Mouse (Mus musculus) lung, postnatal 0 days (tissue): ENCODE measurements around the gene Kat6b. TPM values are rescaled to one million over a fixed set of nuclear protein-coding genes. Genes with fewer than 3 reads are reported as not detected.

ENCODE experiments used
- ATAC-seq: fragments of 200-750 bp; cut with Nextera tagmentation; 2 replicates; pipeline ENCODE4 v1.8.0; 2017; ENCODE audit warnings: moderate library complexity
- DNase-seq: peaks from one replicate; pipeline ENCODE4 v3.0.0-alpha.2; 2016; ENCODE audit warnings: low spot score
- H3K27ac ChIP-seq: fragments of 300-500 bp; sonication (generic); 2 replicates; pipeline ENCODE4 v1.5.1; 2014; ENCODE audit warnings: antibody characterized with exemption, mild to moderate bottlenecking, low read length, mixed read lengths
- H3K27me3 ChIP-seq: fragments of 300-500 bp; sonication (generic); replicated peaks from 2 replicates; pipeline ENCODE4 v1.6.1; 2014; ENCODE audit warnings: low read length, mixed read lengths; ENCODE audit not compliant: insufficient read depth
- H3K36me3 ChIP-seq: fragments of 300-500 bp; sonication (generic); 2 replicates; pipeline ENCODE4 v1.6.1; 2014; ENCODE audit warnings: low read length, mixed read lengths; ENCODE audit not compliant: insufficient read depth
- H3K4me1 ChIP-seq: fragments of 300-500 bp; sonication (generic); 2 replicates; pipeline ENCODE4 v1.6.1; 2014; ENCODE audit warnings: antibody characterized with exemption, low read depth, low read length, mixed read lengths; ENCODE audit not compliant: insufficient read depth
- H3K4me2 ChIP-seq: fragments of 300-500 bp; sonication (generic); replicated peaks from 2 replicates; pipeline ENCODE4 v1.6.1; 2014; ENCODE audit warnings: low read depth, mild to moderate bottlenecking, low read length, moderate library complexity, mixed read lengths
- H3K4me3 ChIP-seq: fragments of 300-500 bp; sonication (generic); 2 replicates; pipeline ENCODE4 v1.5.1; 2014; ENCODE audit warnings: low read depth, low read length
- H3K9ac ChIP-seq: fragments of 300-500 bp; sonication (generic); replicated peaks from 2 replicates; pipeline ENCODE4 v1.6.1; 2014; ENCODE audit warnings: low read depth, mild to moderate bottlenecking
- H3K9me3 ChIP-seq: fragments of 300-500 bp; sonication (generic); 2 replicates; pipeline ENCODE4 v1.6.1; 2016; ENCODE audit warnings: low read length, mixed read lengths
- CTCF ChIP-seq: IDR thresholded peaks from 2 replicates; pipeline ENCODE4 v1.5.1; 2016; ENCODE audit warnings: antibody characterized with exemption, mild to moderate bottlenecking
- EP300 ChIP-seq: IDR thresholded peaks from 2 replicates; pipeline ENCODE4 v1.6.1; 2016; ENCODE audit warnings: antibody characterized with exemption, mild to moderate bottlenecking, control low read depth
- WGBS: fragments of 180-500 bp; shearing (Covaris S2); extraction: QIAGEN DNeasy Blood & Tissue Kit; methylation state at CpG from one replicate; pipeline ENCODE4 v1.1.7; 2014; 5-methylcytosine and 5-hydroxymethylcytosine counted together
- polyA plus RNA-seq: library from polyadenylated mRNA; unstranded; fragments of >200 nt; fragmentation: Nextera tagmentation; extraction: Ambion mirVana; gene quantifications from 2 replicates; pipeline ENCODE4 v1.2.1, GENCODE M21; 2015

Gene Kat6b
- polyA plus RNA-seq, 1 experiment from 2014 or later, result 5.3 TPM

DNA sequence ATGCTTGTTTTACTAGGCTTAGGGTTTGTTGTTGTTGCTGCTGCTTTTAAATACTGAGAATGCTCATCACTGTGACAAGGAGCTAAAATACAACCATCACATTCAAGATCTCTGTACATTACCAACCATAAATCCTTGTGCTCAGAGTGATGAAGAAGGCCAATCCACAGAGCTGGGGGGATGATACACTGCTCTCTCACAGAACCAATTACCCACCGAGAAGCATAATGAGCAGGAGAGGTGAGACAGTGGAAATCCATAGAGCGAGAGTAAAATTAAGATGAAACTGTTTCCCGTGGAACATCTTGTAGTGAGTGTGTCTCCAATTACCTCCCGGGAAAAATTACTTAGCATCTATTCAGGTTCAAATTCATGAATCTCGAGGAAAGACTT is 118.9 kb downstream of the Kat6b start:
- DNase-seq (no peak), ATAC-seq (no peak)
- TF ChIP-seq EP300, result no peak
- no peaks in the 10 kb centered on the region for H3K9me3 ChIP-seq
- no peak overlapping the region for H3K27ac ChIP-seq
- H3K36me3 ChIP-seq, result no peaks in the 10 kb centered on the region
- no peaks in the 10 kb centered on the region for H3K4me1 ChIP-seq
- WGBS, result 84% methylated on average over 5 of the region's 5 CpGs
- no peaks in the 10 kb centered on the region for H3K27me3 ChIP-seq
- no peak overlapping the region for H3K4me2 ChIP-seq
- no peak overlapping the region for H3K4me3 ChIP-seq
- no peak overlapping the region for H3K9ac ChIP-seq

DNA sequence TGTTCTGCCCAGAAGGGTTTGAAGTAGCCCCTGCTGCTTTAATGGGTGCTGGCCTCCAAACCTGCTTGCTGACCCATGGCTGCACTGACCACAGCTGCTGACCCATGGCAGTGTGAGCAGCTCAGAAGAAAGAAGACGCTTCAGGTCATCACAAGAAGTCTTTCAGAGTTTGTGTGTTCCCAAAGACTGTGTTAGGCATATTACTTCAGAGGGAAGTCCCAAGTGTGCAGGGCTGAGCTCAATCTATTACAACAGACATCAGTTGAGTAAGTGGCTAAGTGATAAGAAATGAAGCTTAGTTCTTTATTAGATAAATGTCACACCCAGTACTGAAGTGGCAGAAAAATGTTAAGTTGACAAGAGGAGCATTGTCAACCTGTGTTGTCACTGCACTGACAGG is 119.4 kb downstream of the Kat6b start:
- H3K4me3 ChIP-seq, result no peak overlapping the region
- no peak overlapping the region for H3K4me2 ChIP-seq
- H3K27ac ChIP-seq, result no peak overlapping the region
- DNase-seq (no peak), ATAC-seq (no peak)
- no peak overlapping the region for H3K9ac ChIP-seq
- no peaks in the 10 kb centered on the region for H3K9me3 ChIP-seq
- H3K4me1 ChIP-seq, result no peaks in the 10 kb centered on the region
- WGBS, result 63% methylated on average over 1 of the region's 1 CpGs
- no peaks in the 10 kb centered on the region for H3K36me3 ChIP-seq
- no peaks in the 10 kb centered on the region for H3K27me3 ChIP-seq
- no peak for TF ChIP-seq EP300
- no peak for TF ChIP-seq CTCF

DNA sequence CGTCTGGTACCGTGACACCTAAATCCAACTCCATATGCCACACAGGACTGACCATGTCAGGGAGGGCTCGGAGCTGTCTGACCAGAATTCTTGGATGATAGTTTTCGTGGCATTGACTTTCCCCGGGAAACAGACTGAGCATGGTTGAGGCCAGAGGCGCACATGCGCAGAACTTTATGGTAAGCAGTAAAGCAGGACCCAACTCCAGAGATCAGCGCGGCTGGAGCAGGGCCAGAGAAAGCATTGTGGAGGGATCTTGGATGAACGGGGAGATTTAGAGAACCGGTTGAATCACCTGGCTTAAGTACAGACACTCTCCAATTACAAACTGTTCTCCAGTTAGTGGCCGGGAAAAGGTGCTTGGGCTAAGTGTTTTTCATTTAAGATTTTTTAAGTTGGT is 120.9 kb downstream of the Kat6b start:
- H3K36me3 ChIP-seq, result no peaks in the 10 kb centered on the region
- no peak overlapping the region for H3K9ac ChIP-seq
- DNase-seq, result no peak
- H3K27me3 ChIP-seq, result no peaks in the 10 kb centered on the region
- TF ChIP-seq EP300 (no peak), CTCF (no peak)
- 60% methylated on average over 12 of the region's 12 CpGs for WGBS
- no peaks in the 10 kb centered on the region for H3K4me1 ChIP-seq
- no peaks in the 10 kb centered on the region for H3K9me3 ChIP-seq
- H3K4me2 ChIP-seq, result peak overlapping the region; percentile 17; the same call in 1 of the 2 replicates
- ATAC-seq, result no peak; the same call in 1 of the 2 replicates
- no peak overlapping the region for H3K4me3 ChIP-seq
- no peak overlapping the region for H3K27ac ChIP-seq

- no peak for ATAC-seq
- Histone ChIP-seq H3K4me1 (no peaks in the 10 kb centered on the region), H3K4me2 (no peak overlapping the region), H3K9ac (no peak overlapping the region), H3K27ac (no peak overlapping the region), H3K27me3 (no peaks in the 10 kb centered on the region), H3K9me3 (no peaks in the 10 kb centered on the region), H3K4me3 (no peak overlapping the region), H3K36me3 (no peaks in the 10 kb centered on the region)
- DNase-seq, result no peak
- 27% methylated on average over 4 of the region's 4 CpGs for WGBS
- TF ChIP-seq CTCF (no peak), EP300 (no peak)
Observed at GRCm38 (mm10) chr14:21602937-21603336, 121.7 kb downstream of the Kat6b start.

DNA sequence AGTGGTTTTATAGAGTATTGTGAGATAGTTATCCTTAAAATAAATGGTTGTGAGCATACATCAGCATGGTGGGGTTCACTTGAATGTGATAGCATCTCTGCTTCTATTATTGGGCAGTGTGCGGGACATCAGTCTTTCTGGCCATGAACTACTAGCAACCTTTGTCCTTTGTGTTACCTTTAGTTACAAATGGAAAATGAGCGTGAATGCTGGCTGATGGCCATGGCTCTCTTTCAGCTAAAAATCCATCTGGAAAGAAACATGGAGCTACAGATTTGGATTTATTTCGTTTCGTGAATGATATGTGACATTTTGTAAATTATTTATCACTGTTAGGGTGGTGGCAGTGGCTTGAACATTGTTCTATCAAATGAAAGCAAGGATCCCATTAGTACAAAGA is 126.5 kb downstream of the Kat6b start:
- no peaks in the 10 kb centered on the region for H3K36me3 ChIP-seq
- 61% methylated on average over 4 of the region's 4 CpGs for WGBS
- no peak overlapping the region for H3K9ac ChIP-seq
- no peak overlapping the region for H3K27ac ChIP-seq
- no peaks in the 10 kb centered on the region for H3K4me1 ChIP-seq
- DNase-seq, result no peak
- no peaks in the 10 kb centered on the region for H3K9me3 ChIP-seq
- no peaks in the 10 kb centered on the region for H3K27me3 ChIP-seq
- ATAC-seq, result no peak
- no peak overlapping the region for H3K4me2 ChIP-seq
- TF ChIP-seq EP300 (no peak), CTCF (no peak)
- H3K4me3 ChIP-seq, result no peak overlapping the region

GRCm38 (mm10) chr14:21608886-21609285 is 127.7 kb downstream of the Kat6b start:
- H3K4me2 ChIP-seq, result no peak overlapping the region
- WGBS, result 46% methylated on average over 4 of the region's 4 CpGs
- no peak overlapping the region for H3K9ac ChIP-seq
- H3K27ac ChIP-seq, result no peak overlapping the region
- TF ChIP-seq CTCF (no peak), EP300 (no peak)
- ATAC-seq, result no peak
- no peaks in the 10 kb centered on the region for H3K27me3 ChIP-seq
- no peaks in the 10 kb centered on the region for H3K9me3 ChIP-seq
- no peak overlapping the region for H3K4me3 ChIP-seq
- H3K36me3 ChIP-seq, result no peaks in the 10 kb centered on the region
- DNase-seq, result no peak
- H3K4me1 ChIP-seq, result no peaks in the 10 kb centered on the region

DNA sequence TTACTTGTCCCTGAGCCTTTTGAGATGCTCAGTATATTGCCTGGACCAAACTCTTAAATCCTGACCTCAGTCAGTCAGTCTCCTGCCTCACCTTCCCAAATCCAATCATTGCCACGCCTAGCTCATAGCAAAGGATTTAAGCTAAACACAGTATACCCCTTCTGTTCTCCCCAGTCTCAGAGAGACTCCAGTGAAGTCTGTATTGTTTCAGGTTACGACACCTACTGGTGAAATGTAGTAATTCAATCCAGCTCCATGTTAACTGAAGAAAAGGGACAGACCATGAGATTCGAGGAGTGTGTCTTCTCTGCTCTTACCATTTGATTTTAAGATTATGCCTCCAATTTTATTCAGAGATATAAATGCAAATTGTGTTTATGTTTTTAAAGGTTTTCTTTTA is 129.0 kb downstream of the Kat6b start:
- Histone ChIP-seq H3K36me3 (no peaks in the 10 kb centered on the region), H3K4me2 (no peak overlapping the region), H3K4me3 (no peak overlapping the region), H3K27ac (no peak overlapping the region), H3K4me1 (no peaks in the 10 kb centered on the region), H3K9me3 (no peaks in the 10 kb centered on the region), H3K27me3 (no peaks in the 10 kb centered on the region), H3K9ac (no peak overlapping the region)
- DNase-seq (peak; percentile 75), ATAC-seq (peak; percentile 37; the same call in 1 of the 2 replicates)
- WGBS, result 18% methylated on average over 3 of the region's 3 CpGs
- TF ChIP-seq CTCF (peak; percentile 86), EP300 (no peak)
